Mouse (Mus musculus) stomach, embryonic 16.5 days (tissue): ENCODE results near the gene Fancc. TPM values are rescaled to one million over a fixed set of nuclear protein-coding genes. Genes with fewer than 3 reads are reported as not detected.
A peak's percentile ranks its signal among the peaks of the same experiment; 100 is the strongest.

Source experiments
- ATAC-seq: fragments of 200-750 bp; cut with Nextera tagmentation; 2 replicates; pipeline ENCODE4 v1.8.0; 2017; ENCODE audit warnings: moderate number of reproducible peaks, moderate TSS enrichment; ENCODE audit not compliant: insufficient read depth, low FRiP score
- H3K27ac ChIP-seq: fragments of 300-500 bp; sonication (generic); 2 replicates; pipeline ENCODE4 v1.5.1; 2014; ENCODE audit warnings: low read length
- H3K27me3 ChIP-seq: fragments of 300-500 bp; sonication (generic); 2 replicates; pipeline ENCODE4 v1.6.1; 2014; ENCODE audit warnings: low read length, control low read depth, mixed read lengths; ENCODE audit not compliant: control insufficient read depth, insufficient read depth
- H3K36me3 ChIP-seq: fragments of 300-500 bp; sonication (generic); 2 replicates; pipeline ENCODE4 v1.6.1; 2014; ENCODE audit warnings: low read length; ENCODE audit not compliant: control insufficient read depth, insufficient read depth
- H3K4me1 ChIP-seq: fragments of 300-500 bp; sonication (generic); 2 replicates; pipeline ENCODE4 v1.6.1; 2014; ENCODE audit warnings: low read length, control low read depth, mixed read lengths; ENCODE audit not compliant: control insufficient read depth, insufficient read depth
- H3K4me2 ChIP-seq: fragments of 300-500 bp; sonication (generic); 2 replicates; pipeline ENCODE4 v1.6.1; 2014; ENCODE audit warnings: low read depth, low read length, mixed read lengths
- H3K4me3 ChIP-seq: fragments of 300-500 bp; sonication (generic); replicated peaks from 2 replicates; pipeline ENCODE4 v1.5.1; 2014; ENCODE audit warnings: mild to moderate bottlenecking, low read length
- H3K9ac ChIP-seq: fragments of 300-500 bp; sonication (generic); 2 replicates; pipeline ENCODE4 v1.6.1; 2014; ENCODE audit warnings: low read length
- H3K9me3 ChIP-seq: fragments of 300-500 bp; sonication (generic); replicated peaks from 2 replicates; pipeline ENCODE4 v1.6.1; 2016; ENCODE audit warnings: low read length, control low read depth; ENCODE audit not compliant: control insufficient read depth
- WGBS: fragments of 180-500 bp; shearing (Covaris S2); extraction: QIAGEN DNeasy Blood & Tissue Kit; methylation state at CpG from one replicate; pipeline ENCODE4 v1.1.7; 2014; 5-methylcytosine and 5-hydroxymethylcytosine counted together
- polyA plus RNA-seq: library from polyadenylated mRNA; unstranded; fragments of >200 nt; fragmentation: Nextera tagmentation; extraction: Ambion mirVana; gene quantifications from 2 replicates; pipeline ENCODE4 v1.2.1, GENCODE M21; 2015

Fancc gene
- polyA plus RNA-seq, 1 experiment from 2014 or later: 22.0 TPM

GRCm38 (mm10) chr13:63337239-63337960, 159.7 kb downstream of the Fancc start:
- WGBS: 57% methylated on average over 8 of the region's 8 CpGs
- Histone ChIP-seq H3K27ac (no peak overlapping the region), H3K4me1 (peaks cover 12% of the 10 kb centered on the region), H3K9me3 (no peaks in the 10 kb centered on the region), H3K4me2 (no peak overlapping the region), H3K36me3 (no peaks in the 10 kb centered on the region), H3K4me3 (no peak overlapping the region), H3K27me3 (no peaks in the 10 kb centered on the region), H3K9ac (no peak overlapping the region)
- peak; percentile 12; the same call in 1 of the 2 replicates for ATAC-seq

- WGBS: 59% methylated on average over 7 of the region's 7 CpGs
Observed at GRCm38 (mm10) chr13:63336335-63336734, 160.7 kb downstream of the Fancc start.

DNA sequence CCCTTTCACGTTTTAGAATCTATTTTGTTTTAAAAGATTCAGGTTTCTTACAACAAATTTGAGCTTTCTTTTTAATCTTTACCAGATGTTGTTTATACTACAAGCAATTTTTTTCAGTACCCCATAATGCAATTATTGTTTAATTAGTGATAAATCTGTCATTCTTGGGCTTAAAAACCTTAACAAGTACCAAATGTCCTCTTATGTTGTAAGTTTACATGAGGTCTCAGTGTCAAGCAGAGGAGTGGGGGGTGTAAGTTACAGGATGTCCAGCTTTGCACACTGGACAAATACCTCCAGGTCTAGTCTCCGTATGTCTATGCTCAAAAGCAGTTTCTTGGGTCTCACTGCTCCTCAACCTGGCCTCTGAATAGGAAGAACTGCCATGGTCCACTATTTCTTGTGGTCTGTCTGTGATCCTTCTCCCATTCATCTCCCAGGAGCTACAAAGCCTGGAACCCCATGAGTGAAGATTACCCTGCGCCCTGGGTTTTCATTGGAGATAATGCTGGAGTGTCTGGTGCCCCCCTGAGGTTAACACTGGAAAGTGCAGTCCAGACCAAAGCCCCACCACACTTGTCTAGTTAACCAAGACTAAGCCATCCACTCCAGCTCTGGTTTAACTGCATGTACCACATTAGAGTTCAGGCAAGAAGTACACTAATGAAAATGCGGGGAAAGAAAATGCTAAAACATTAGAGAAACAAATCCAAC, 161.5 kb downstream of the Fancc start:
- Histone ChIP-seq H3K4me2 (no peak overlapping the region), H3K27ac (peak overlapping the region; percentile 57), H3K9me3 (no peaks in the 10 kb centered on the region), H3K36me3 (no peaks in the 10 kb centered on the region), H3K4me1 (peaks cover 12% of the 10 kb centered on the region), H3K4me3 (no peak overlapping the region), H3K27me3 (no peaks in the 10 kb centered on the region), H3K9ac (no peak overlapping the region)
- ATAC-seq: no peak
- 56% methylated on average over 4 of the region's 4 CpGs for WGBS

More at GRCm38 (mm10) chr13:63336335-63336734, 160.7 kb downstream of the Fancc start:
- H3K9me3 ChIP-seq: no peaks in the 10 kb centered on the region
- H3K4me3 ChIP-seq: no peak overlapping the region
- peak overlapping the region; percentile 57 for H3K27ac ChIP-seq
- ATAC-seq: peak; percentile 57
- no peaks in the 10 kb centered on the region for H3K36me3 ChIP-seq
- no peak overlapping the region for H3K4me2 ChIP-seq
- no peaks in the 10 kb centered on the region for H3K27me3 ChIP-seq
- peak overlapping the region; percentile 35 for H3K9ac ChIP-seq
- peaks cover 12% of the 10 kb centered on the region for H3K4me1 ChIP-seq

GRCm38 (mm10) chr13:63332576-63333300, 164.3 kb downstream of the Fancc start:
- Histone ChIP-seq H3K27ac (no peak overlapping the region), H3K36me3 (no peaks in the 10 kb centered on the region), H3K4me2 (no peak overlapping the region), H3K4me1 (peaks cover 15% of the 10 kb centered on the region), H3K9me3 (no peaks in the 10 kb centered on the region), H3K27me3 (no peaks in the 10 kb centered on the region), H3K4me3 (no peak overlapping the region), H3K9ac (no peak overlapping the region)
- 33% methylated on average over 4 of the region's 4 CpGs for WGBS
- ATAC-seq: no peak

DNA sequence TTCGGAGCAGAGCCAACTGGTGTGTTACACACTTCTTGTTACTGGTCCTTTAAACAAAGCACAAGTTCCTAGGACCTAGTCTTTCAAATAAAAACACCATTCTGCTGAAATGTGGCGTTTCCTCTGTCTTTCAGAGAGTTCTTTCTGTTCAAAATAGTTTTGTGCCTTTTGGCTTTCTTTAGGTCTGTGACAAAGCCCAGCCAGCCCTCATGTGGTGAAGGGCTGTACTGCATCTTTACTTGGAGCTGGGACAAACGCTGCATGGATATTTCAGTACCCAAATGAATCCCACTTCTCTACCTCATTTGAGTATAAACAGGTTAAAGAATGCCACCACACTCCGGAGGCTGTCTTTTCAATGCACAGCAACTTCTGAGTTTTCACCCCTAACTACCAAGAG, 165.7 kb downstream of the Fancc start:
- Histone ChIP-seq H3K4me1 (peaks cover 13% of the 10 kb centered on the region), H3K36me3 (no peaks in the 10 kb centered on the region), H3K9me3 (no peaks in the 10 kb centered on the region), H3K27ac (0 out of 2 replicates have a peak overlapping the region, but pooled peaks have one; percentile 0), H3K4me3 (no peak overlapping the region), H3K27me3 (no peaks in the 10 kb centered on the region), H3K4me2 (no peak overlapping the region), H3K9ac (no peak overlapping the region)
- ATAC-seq: no peak
- 37% methylated on average over 4 of the region's 4 CpGs for WGBS

DNA sequence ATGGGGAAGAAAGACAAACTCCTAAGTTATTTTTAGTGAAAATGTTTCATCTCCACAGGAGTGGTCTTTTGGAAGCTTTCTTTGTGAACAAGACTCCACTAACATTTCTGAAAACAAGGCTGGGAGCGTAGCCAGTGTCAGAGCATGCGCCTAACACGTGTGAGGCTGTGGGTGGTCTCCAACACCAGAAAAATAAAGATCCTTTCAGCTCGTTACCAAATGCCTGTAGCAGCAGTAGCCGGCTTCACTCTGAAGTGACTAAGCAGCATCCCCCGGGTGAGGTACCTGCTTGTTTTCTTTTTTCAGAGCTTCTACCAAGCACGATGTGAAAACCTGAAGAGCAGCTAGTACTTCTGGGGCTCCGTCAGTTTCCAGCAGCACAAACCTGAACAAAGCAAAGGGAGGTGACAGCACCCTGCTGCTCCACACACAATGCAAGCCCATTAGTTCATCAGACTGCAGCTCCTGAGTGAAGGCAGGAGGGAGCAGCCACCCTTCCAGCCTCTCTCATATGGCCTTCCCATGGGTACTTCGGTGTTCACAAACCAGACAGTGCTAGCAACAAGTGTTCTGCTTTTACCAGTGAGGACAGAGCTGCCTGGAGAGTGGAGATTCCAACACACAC, 166.7 kb downstream of the Fancc start:
- Histone ChIP-seq H3K4me3 (no peak overlapping the region), H3K27ac (peak overlapping the region; percentile 46; the same call in 1 of the 2 replicates), H3K9me3 (no peaks in the 10 kb centered on the region), H3K9ac (0 out of 2 replicates have a peak overlapping the region, but pooled peaks have one; percentile 26), H3K4me2 (no peak overlapping the region), H3K4me1 (peaks cover 5% of the 10 kb centered on the region; the same call in 1 of the 2 replicates), H3K36me3 (no peaks in the 10 kb centered on the region), H3K27me3 (no peaks in the 10 kb centered on the region)
- ATAC-seq: no peak
- 34% methylated on average over 9 of the region's 9 CpGs for WGBS

- WGBS: 61% methylated on average over 2 of the region's 2 CpGs
- Histone ChIP-seq H3K9me3 (no peaks in the 10 kb centered on the region), H3K4me1 (peaks cover 20% of the 10 kb centered on the region), H3K9ac (no peak overlapping the region), H3K36me3 (no peaks in the 10 kb centered on the region), H3K27me3 (no peaks in the 10 kb centered on the region), H3K4me3 (no peak overlapping the region), H3K27ac (no peak overlapping the region), H3K4me2 (no peak overlapping the region)
- ATAC-seq: no peak
Observed at GRCm38 (mm10) chr13:63326015-63326414, 171.1 kb downstream of the Fancc start.

DNA sequence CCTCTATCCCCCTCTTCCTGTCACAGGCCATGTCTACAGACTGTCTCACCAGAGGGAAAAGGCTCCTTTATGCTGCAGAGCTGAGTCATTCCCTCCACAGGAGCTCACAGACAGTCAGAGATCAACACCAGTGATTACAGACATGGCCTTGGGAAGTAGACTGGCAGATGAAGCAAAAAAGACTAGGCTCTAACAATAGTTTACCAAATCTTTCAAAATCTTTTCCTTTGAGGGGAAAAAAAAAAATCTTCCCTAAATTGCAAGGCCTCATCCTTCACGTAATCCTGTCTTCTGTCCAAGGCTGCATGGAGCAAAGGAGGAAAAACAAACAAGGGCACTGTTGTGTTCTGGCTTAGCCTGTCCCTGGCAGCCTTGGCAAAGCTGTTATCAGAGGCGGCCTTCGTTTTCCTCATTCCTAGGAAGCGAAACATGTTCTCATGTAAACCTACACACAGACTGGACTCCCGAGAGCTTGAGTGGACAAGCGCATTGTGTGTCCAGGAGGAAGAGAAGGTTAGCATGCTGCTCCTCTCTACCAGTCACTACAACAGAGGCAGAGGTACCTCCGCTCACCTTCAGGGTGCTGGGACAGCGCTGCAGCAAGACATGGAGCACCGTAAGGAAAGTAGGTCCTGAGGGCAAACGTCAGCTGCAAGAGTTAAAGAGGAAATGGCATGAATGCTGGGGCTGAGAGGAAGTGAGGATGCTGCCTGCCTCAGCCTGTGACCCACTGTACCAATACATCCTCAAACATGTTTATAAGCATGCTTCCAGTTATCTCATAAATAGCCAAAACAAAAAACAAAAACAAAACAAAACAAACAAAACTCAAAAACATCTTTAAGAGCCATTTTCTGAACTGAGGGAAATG, 171.9 kb downstream of the Fancc start:
- WGBS: 58% methylated on average over 10 of the region's 10 CpGs

More for the DNA sequence above, 171.9 kb downstream of the Fancc start:
- H3K4me1 ChIP-seq: peaks cover 20% of the 10 kb centered on the region; the same call in 1 of the 2 replicates
- H3K36me3 ChIP-seq: no peaks in the 10 kb centered on the region
- H3K9ac ChIP-seq: no peak overlapping the region
- H3K9me3 ChIP-seq: no peaks in the 10 kb centered on the region
- no peak overlapping the region for H3K4me2 ChIP-seq
- ATAC-seq: no peak
- no peaks in the 10 kb centered on the region for H3K27me3 ChIP-seq
- H3K27ac ChIP-seq: peak overlapping the region; percentile 80
- no peak overlapping the region for H3K4me3 ChIP-seq
